Mouse (Mus musculus) limb, embryonic 12.5 days (tissue): ENCODE measurements around the gene Il1rap. TPM values are rescaled to one million over a fixed set of nuclear protein-coding genes. Genes with fewer than 3 reads are reported as not detected.

Source experiments
- ATAC-seq: fragments of 200-750 bp; cut with Nextera tagmentation; 2 replicates; pipeline ENCODE4 v1.8.0; 2017; ENCODE audit warnings: low read depth, moderate TSS enrichment; ENCODE audit not compliant: insufficient number of reproducible peaks, insufficient read depth, low FRiP score, low TSS enrichment
- H3K27ac ChIP-seq: fragments of 300-500 bp; sonication (generic); 2 replicates; pipeline ENCODE4 v1.5.1; 2016; ENCODE audit warnings: mild to moderate bottlenecking, moderate library complexity
- H3K27me3 ChIP-seq: fragments of 300-500 bp; sonication (generic); 2 replicates; pipeline ENCODE4 v1.6.1; 2016; ENCODE audit warnings: mild to moderate bottlenecking, moderate library complexity
- H3K36me3 ChIP-seq: fragments of 300-500 bp; sonication (generic); 2 replicates; pipeline ENCODE4 v1.6.1; 2016; ENCODE audit warnings: mild to moderate bottlenecking, moderate library complexity
- H3K4me1 ChIP-seq: fragments of 300-500 bp; sonication (generic); replicated peaks from 2 replicates; pipeline ENCODE4 v1.6.1; 2016
- H3K4me2 ChIP-seq: fragments of 300-500 bp; sonication (generic); 2 replicates; pipeline ENCODE4 v1.6.1; 2016; ENCODE audit warnings: mild to moderate bottlenecking, moderate library complexity
- H3K4me3 ChIP-seq: fragments of 300-500 bp; sonication (generic); replicated peaks from 2 replicates; pipeline ENCODE4 v1.5.1; 2016; ENCODE audit warnings: mild to moderate bottlenecking
- H3K9ac ChIP-seq: fragments of 300-500 bp; sonication (generic); replicated peaks from 2 replicates; pipeline ENCODE4 v1.6.1; 2016; ENCODE audit warnings: mild to moderate bottlenecking, moderate library complexity
- H3K9me3 ChIP-seq: fragments of 300-500 bp; sonication (generic); 2 replicates; pipeline ENCODE4 v1.6.1; 2016; ENCODE audit warnings: mild to moderate bottlenecking, moderate library complexity
- WGBS: fragments of 180-500 bp; shearing (Covaris S2); methylation state at CpG from one replicate; pipeline ENCODE4 v1.1.7; 2016; 5-methylcytosine and 5-hydroxymethylcytosine counted together
- polyA plus RNA-seq: library from polyadenylated mRNA; unstranded; fragments of >200 nt; fragmentation: Nextera tagmentation; extraction: Ambion mirVana; gene quantifications from 2 replicates; pipeline ENCODE4 v1.2.1, GENCODE M21; 2016

Il1rap gene
- polyA plus RNA-seq, 1 experiment from 2014 or later, result 7.6 TPM

- Histone ChIP-seq H3K4me2 (no peak overlapping the region), H3K4me1 (no peaks in the 10 kb centered on the region), H3K27me3 (no peaks in the 10 kb centered on the region), H3K27ac (no peak overlapping the region), H3K4me3 (no peak overlapping the region), H3K9ac (no peak overlapping the region), H3K9me3 (no peaks in the 10 kb centered on the region), H3K36me3 (no peaks in the 10 kb centered on the region)
- no peak for ATAC-seq
- 97% methylated on average over 1 of the region's 1 CpGs for WGBS
Observed at GRCm38 (mm10) chr16:26730941-26731340, 149.4 kb downstream of the Il1rap start.

DNA sequence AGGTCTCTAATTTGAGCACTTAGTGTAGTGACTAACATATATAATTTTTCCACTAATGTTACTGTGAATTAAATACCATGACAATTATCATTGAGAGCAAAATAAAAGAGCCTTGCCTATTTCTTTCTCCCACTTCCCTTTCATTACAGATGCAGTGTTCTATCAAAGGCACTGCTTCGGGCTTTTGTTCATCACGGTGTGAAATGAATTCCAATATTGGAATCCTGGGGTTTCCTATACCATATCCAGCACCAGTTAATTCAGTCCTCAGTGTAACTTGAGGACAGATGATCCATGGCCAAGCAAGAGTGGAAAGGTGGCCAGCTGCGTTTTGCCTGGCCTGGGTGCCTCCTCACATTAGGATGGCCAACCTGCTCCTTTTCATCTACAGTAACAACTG lies 151.1 kb downstream of the Il1rap start:
- no peak for ATAC-seq
- no peak overlapping the region for H3K4me2 ChIP-seq
- 85% methylated on average over 3 of the region's 3 CpGs for WGBS

DNA sequence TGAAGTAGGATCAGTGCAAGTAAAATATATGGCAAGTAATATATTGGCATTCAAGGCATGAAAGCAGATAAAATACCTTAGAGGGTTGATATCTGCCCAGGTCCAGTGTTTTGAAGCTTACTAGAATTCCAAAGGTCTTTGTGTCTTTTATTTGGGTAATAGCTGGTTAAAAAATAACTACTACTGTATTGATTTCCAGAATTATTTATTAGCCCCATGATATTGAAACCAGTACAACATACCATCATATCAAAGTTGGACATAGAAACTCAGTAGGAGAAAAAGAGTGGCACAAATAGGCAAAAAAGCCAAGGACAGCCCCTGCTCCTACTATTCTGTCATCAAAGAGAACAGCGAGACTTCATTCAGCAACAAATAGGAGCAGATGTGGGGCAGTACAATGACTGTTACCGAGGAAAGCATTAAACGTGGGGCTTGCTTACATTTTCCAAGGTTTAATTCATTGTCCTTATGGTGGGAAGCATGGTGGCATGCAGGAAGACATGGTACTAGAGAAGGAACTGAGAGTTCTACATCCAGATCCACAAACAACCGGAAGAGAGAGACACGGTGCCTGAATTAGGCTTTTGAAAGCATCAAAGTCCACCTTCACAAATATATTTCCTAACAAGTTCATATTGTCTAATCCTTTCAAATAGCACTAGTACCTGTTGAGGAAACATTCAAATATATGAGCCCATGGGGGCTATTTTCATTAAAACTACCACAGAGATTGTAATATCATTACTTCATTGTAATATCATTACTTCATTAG lies 174.1 kb downstream of the Il1rap start:
- 80% methylated on average over 5 of the region's 5 CpGs for WGBS
- H3K4me2 ChIP-seq, result no peak overlapping the region
- no peak for ATAC-seq
- no peak overlapping the region for H3K4me3 ChIP-seq
- H3K36me3 ChIP-seq, result no peaks in the 10 kb centered on the region
- no peaks in the 10 kb centered on the region for H3K27me3 ChIP-seq
- no peaks in the 10 kb centered on the region for H3K9me3 ChIP-seq
- no peaks in the 10 kb centered on the region for H3K4me1 ChIP-seq
- H3K9ac ChIP-seq, result no peak overlapping the region
- H3K27ac ChIP-seq, result no peak overlapping the region

More for the DNA sequence above, 151.1 kb downstream of the Il1rap start:
- Histone ChIP-seq H3K4me1 (no peaks in the 10 kb centered on the region), H3K27ac (no peak overlapping the region), H3K36me3 (no peaks in the 10 kb centered on the region), H3K9ac (no peak overlapping the region), H3K4me3 (no peak overlapping the region), H3K9me3 (no peaks in the 10 kb centered on the region), H3K27me3 (no peaks in the 10 kb centered on the region)

DNA sequence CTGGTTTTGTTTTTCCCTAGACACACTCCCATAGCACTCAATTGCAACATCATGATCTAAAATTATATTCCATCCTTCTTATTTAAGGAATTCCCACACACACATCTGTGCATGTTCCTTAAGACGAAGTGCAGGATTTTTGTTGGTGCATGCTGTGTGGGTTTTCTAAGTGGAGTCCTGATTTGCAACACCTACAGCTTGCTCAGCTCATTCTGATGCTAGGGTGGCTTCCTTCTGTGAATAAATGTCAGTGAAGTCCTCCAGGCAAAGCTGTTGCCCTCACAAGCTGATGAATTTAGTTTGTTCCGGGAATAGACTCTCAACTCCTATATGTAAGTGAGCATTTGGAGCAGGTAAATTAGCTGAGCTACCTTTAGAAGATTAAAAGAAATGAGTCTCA lies 194.5 kb downstream of the Il1rap start:
- no peak overlapping the region for H3K4me2 ChIP-seq
- WGBS, result 78% methylated on average over 2 of the region's 2 CpGs
- H3K27me3 ChIP-seq, result 0 out of 2 replicates have a peak, but pooled peaks cover 2% of the 10 kb centered on the region
- no peak overlapping the region for H3K9ac ChIP-seq
- no peaks in the 10 kb centered on the region for H3K36me3 ChIP-seq
- no peak overlapping the region for H3K27ac ChIP-seq
- H3K9me3 ChIP-seq, result no peaks in the 10 kb centered on the region
- no peak for ATAC-seq
- H3K4me3 ChIP-seq, result no peak overlapping the region
- no peaks in the 10 kb centered on the region for H3K4me1 ChIP-seq

DNA sequence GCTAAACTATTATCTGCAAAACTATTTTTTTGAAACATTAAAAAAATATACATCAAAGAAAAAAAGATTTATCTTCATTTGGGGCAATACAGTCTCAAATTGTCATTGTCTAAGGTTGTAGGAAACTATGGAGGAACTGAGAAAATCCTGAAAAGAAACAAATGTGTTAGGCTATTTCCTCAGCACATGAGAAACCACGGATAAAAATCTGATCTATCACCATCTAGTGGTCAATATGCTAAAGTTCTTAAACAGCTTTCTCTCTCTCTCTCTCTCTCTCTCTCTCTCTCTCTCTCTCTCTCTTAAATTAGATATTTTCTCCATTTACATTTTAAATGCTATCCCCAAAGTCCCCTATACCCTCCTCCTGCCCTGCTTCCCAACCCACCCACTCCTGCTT lies 195.6 kb downstream of the Il1rap start:
- H3K36me3 ChIP-seq, result no peaks in the 10 kb centered on the region
- H3K4me3 ChIP-seq, result no peak overlapping the region
- ATAC-seq, result no peak
- H3K4me2 ChIP-seq, result no peak overlapping the region
- H3K9ac ChIP-seq, result no peak overlapping the region
- 5% methylated on average over 1 of the region's 1 CpGs for WGBS
- H3K9me3 ChIP-seq, result no peaks in the 10 kb centered on the region
- H3K4me1 ChIP-seq, result no peaks in the 10 kb centered on the region
- no peak overlapping the region for H3K27ac ChIP-seq
- 0 out of 2 replicates have a peak, but pooled peaks cover 2% of the 10 kb centered on the region for H3K27me3 ChIP-seq

Other genes starting within 250 kb of the Il1rap start
- 4.0 and 4.2 TPM in 2 replicates for gene Cldn1, start 209.9 kb upstream of the Il1rap start, polyA plus RNA-seq
- gene Cldn16, start 118.6 kb upstream of the Il1rap start, polyA plus RNA-seq, result 0.18 and 0.24 TPM in 2 replicates
- not detected in 2 replicates for gene Tmem207, start 54.9 kb upstream of the Il1rap start, polyA plus RNA-seq